Mouse (Mus musculus): ENCODE measurements around the gene Mlh1. TPM values are rescaled to one million over a fixed set of nuclear protein-coding genes. Genes with fewer than 3 reads are reported as not detected.

Mlh1 gene
- polyA plus RNA-seq, 1 experiment from 2014 or later = 24.8 TPM

DNA sequence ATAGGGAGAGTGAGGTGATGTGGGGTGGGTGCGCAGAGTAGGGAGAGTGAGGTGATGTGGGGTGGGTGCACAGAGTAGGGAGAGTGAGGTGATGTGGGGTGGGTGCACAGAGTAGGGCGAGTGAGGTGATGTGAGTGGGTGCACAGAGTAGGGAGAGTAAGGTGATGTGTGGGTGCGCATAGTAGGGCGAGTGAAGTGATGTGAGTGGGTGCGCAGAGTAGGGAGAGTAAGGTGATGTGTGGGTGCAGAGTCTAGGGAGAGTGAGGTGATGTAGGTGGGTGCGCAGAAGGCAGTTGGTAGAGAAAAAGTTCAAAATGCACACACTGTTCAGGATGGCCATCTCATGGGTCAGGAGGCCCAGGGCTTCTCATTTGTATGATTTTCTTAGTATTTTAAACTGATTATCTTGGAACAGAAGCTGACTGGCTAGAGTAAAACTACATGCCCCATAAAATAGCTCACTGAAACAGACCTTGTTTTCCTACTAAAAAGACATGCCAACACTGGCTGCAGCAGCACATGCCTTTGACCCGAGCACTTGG lies 62.4 kb downstream of the Mlh1 start:
- 96% methylated on average over 7 of the region's 7 CpGs for WGBS
- Histone ChIP-seq H3K9ac (no peak overlapping the region), H3K36me3 (peaks cover 20% of the 10 kb centered on the region; the same call in 1 of the 2 replicates)

DNA sequence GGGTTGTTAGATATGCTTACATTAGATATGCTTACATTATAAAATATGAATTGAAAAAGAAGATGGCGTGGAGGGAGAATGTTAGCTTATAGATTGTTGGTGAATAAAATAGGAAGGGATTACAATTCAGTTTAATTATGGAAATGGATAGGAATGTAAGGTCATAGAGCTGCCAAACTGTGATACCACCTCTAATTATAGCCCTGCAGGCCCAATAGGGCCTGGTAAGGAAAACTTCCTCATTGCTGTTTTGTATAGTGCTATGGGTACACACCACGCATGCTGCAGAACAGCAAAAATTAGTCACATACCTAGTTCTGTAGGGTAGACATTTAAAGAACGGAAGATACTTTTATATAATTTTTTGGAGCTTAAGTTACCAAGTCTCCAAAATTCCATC lies 63.4 kb downstream of the Mlh1 start:
- Histone ChIP-seq H3K4me1 (replicated peaks) (no peaks in the 10 kb centered on the region), H3K27me3 (no peaks in the 10 kb centered on the region), H3K4me2 (no peak overlapping the region), H3K36me3 (peaks cover 11% of the 10 kb centered on the region; the same call in 1 of the 2 replicates), H3K27ac (replicated peaks) (no peak overlapping the region), H3K9ac (no peak overlapping the region), H3K9me3 (no peaks in the 10 kb centered on the region), H3K4me3 (no peak overlapping the region)
- WGBS = 97% methylated on average over 3 of the region's 3 CpGs
- ATAC-seq (ENCODE audit: low FRiP score, low read depth) = no peak

More for the DNA sequence above, 62.4 kb downstream of the Mlh1 start:
- Histone ChIP-seq H3K27me3 (no peaks in the 10 kb centered on the region), H3K4me2 (no peak overlapping the region), H3K9me3 (no peaks in the 10 kb centered on the region), H3K4me1 (replicated peaks) (no peaks in the 10 kb centered on the region), H3K27ac (replicated peaks) (no peak overlapping the region), H3K4me3 (no peak overlapping the region)
- ATAC-seq (ENCODE audit: low FRiP score, low read depth) = no peak

DNA sequence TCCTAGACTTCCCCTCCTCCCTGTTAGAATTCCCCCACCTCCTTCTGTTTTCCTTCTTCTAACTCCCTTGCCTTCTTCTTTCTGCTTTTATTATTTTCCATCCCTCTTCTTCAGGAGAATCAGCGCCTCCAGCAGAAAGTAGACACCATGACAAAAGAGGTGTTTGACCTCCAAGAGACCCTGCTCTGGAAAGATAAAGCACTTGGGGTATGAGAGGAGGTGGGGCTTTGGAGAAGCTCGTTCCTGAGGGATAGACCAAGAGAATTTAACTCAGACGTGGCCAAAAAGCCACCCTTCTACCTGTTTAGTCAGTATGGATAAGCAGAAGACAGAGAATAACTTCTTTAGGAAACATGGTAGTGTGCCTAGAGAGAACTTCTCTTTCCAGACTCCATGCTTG lies 63.9 kb downstream of the Mlh1 start:
- H3K4me2 ChIP-seq = no peak overlapping the region
- no peak overlapping the region for H3K4me3 ChIP-seq
- H3K27me3 ChIP-seq = no peaks in the 10 kb centered on the region
- no peak for ATAC-seq (ENCODE audit: low FRiP score, low read depth)
- H3K9me3 ChIP-seq = no peaks in the 10 kb centered on the region
- H3K9ac ChIP-seq = no peak overlapping the region
- no peaks in the 10 kb centered on the region for H3K4me1 ChIP-seq (replicated peaks)
- H3K36me3 ChIP-seq = peaks cover 11% of the 10 kb centered on the region; the same call in 1 of the 2 replicates
- 47% methylated on average over 3 of the region's 3 CpGs for WGBS
- no peak overlapping the region for H3K27ac ChIP-seq (replicated peaks)

DNA sequence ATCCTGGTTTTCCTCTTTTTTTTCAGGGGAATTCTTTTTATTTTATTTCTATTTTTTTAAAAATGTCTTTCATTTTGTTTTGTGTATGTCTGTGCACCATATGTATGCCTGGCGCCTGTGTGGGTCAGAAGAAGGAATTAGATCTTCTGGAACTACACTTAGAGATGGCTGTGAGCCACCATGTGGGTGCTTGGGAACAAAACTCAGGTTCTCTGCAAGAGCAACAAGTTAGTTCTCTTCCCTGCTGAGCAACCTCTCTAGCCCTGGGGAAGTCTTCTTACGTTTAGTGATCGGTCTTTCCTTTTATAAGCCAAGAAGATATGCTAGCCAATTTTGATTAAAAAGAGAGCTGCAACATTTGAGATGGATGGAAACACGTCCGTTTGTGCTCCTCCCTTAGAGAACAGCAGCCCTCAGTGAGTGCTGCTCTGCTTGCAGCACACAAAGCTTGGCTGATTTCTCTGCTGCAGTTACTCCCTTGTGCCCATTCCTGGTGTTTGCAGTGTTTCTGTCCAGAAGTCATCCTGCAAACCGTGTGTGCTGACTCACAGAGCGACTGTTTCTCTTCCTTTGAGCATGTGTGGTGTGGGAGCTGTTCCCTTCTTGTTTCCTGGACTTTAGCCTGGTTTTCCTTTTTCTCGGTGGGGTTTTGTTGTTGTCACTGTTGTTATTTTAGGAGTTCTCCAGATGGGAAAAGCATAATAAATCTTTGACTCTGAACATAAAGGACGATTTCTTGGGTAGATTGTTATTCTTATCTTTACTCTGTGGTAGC lies 66.8 kb downstream of the Mlh1 start:
- H3K9ac ChIP-seq = no peak overlapping the region
- H3K4me3 ChIP-seq = no peak overlapping the region
- no peaks in the 10 kb centered on the region for H3K9me3 ChIP-seq
- peaks cover 20% of the 10 kb centered on the region; the same call in 1 of the 2 replicates for H3K36me3 ChIP-seq
- H3K27ac ChIP-seq (replicated peaks) = no peak overlapping the region
- 81% methylated on average over 9 of the region's 9 CpGs for WGBS
- H3K27me3 ChIP-seq = no peaks in the 10 kb centered on the region
- H3K4me1 ChIP-seq (replicated peaks) = no peaks in the 10 kb centered on the region
- no peak overlapping the region for H3K4me2 ChIP-seq
- ATAC-seq (ENCODE audit: low FRiP score, low read depth) = no peak

DNA sequence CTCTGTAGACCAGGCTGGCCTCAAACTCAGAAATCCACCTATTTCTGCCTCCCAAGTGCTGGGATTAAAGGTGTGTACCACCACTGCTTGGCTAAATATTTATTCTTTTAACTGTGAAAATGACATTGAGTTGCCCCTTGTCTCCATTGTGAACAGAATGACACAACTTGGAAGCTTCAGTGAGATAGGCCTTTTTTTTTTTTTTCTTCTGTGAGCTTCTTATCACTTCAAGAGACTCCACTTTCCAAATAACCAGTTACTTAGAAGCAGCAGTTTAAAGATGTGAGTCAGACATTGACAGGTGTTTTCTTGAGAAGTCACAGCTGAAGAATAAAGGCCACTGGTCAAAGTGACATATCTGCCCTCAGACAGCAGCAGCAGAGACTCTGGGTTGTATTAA lies 71.4 kb downstream of the Mlh1 start:
- H3K4me3 ChIP-seq = no peak overlapping the region
- H3K36me3 ChIP-seq = peaks cover 11% of the 10 kb centered on the region; the same call in 1 of the 2 replicates
- no peak overlapping the region for H3K4me2 ChIP-seq
- no peaks in the 10 kb centered on the region for H3K4me1 ChIP-seq (replicated peaks)
- H3K27me3 ChIP-seq = no peaks in the 10 kb centered on the region
- H3K9ac ChIP-seq = no peak overlapping the region
- H3K27ac ChIP-seq (replicated peaks) = no peak overlapping the region
- ATAC-seq (ENCODE audit: low FRiP score, low read depth) = no peak
- H3K9me3 ChIP-seq = no peaks in the 10 kb centered on the region

DNA sequence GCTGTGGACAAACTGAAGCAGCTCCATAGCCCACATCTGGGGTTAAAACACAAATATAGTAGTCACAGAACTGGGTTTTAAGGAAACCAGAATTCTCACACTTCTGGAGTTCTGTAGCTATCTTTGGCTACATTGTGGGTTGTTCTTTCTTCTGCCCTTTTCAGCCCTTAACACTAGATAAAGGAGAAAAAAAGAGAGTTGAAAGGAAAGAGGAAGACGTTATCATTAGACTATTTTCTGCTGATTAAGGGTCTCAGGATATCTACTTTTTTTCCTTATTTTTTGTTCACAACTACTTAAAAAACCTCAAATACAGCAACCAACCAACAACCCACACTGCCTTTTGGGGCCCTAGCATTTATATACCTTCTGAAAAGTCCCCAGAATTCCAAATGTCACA lies 73.3 kb downstream of the Mlh1 start:
- Histone ChIP-seq H3K4me1 (replicated peaks) (no peaks in the 10 kb centered on the region), H3K4me2 (no peak overlapping the region), H3K9me3 (no peaks in the 10 kb centered on the region), H3K4me3 (no peak overlapping the region), H3K9ac (no peak overlapping the region), H3K27ac (replicated peaks) (no peak overlapping the region), H3K36me3 (peaks cover 11% of the 10 kb centered on the region; the same call in 1 of the 2 replicates), H3K27me3 (no peaks in the 10 kb centered on the region)
- 96% methylated on average over 1 of the region's 1 CpGs for WGBS
- ATAC-seq (ENCODE audit: low FRiP score, low read depth) = no peak

DNA sequence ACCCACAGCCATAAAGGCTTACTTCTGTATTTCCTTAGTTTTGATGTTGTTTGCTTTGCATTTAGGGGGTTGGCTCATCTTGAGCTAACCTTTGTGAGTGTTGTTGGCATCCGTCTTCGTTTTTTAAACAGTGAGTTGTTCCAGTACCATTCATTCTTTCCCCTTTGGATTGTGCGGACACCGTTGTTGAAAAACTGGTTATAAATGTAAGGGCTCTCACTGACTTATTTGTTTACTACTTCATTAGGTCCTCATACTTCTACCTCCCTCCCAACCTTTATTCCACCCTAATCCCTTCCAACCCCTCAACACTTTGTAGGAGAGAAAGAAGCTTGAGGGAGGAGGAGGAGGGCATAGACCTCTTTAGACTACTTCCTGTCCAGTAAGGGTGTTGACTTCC lies 73.9 kb downstream of the Mlh1 start:
- Histone ChIP-seq H3K36me3 (peaks cover 11% of the 10 kb centered on the region; the same call in 1 of the 2 replicates), H3K27ac (replicated peaks) (no peak overlapping the region), H3K4me1 (replicated peaks) (no peaks in the 10 kb centered on the region), H3K9me3 (no peaks in the 10 kb centered on the region), H3K27me3 (no peaks in the 10 kb centered on the region), H3K4me3 (no peak overlapping the region), H3K4me2 (no peak overlapping the region), H3K9ac (no peak overlapping the region)
- 97% methylated on average over 4 of the region's 4 CpGs for WGBS
- no peak for ATAC-seq (ENCODE audit: low FRiP score, low read depth)

DNA sequence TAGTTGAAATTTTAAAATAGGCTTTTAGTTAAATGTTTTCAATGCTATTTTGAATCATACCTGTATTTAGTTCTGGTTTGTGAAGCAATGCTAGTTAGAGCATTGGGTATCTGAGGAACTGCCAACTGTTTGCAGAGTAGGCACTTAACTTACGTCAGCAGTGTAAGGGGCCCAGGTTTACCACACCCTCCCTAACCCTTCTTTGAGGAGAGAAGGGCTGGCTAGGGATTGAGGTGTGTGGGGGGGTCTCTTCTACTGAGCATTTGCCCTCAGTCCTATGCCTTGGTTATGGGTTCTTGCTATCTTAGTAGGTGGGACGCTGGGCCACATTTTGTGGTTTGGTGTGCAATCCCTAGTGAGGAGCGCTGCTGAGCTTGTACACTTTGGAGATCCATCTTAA lies 74.5 kb downstream of the Mlh1 start:
- peaks cover 11% of the 10 kb centered on the region; the same call in 1 of the 2 replicates for H3K36me3 ChIP-seq
- no peaks in the 10 kb centered on the region for H3K9me3 ChIP-seq
- WGBS = 96% methylated on average over 3 of the region's 3 CpGs
- no peak overlapping the region for H3K4me3 ChIP-seq
- no peaks in the 10 kb centered on the region for H3K27me3 ChIP-seq
- ATAC-seq (ENCODE audit: low FRiP score, low read depth) = no peak
- no peak overlapping the region for H3K4me2 ChIP-seq
- H3K9ac ChIP-seq = no peak overlapping the region
- no peak overlapping the region for H3K27ac ChIP-seq (replicated peaks)
- no peaks in the 10 kb centered on the region for H3K4me1 ChIP-seq (replicated peaks)

DNA sequence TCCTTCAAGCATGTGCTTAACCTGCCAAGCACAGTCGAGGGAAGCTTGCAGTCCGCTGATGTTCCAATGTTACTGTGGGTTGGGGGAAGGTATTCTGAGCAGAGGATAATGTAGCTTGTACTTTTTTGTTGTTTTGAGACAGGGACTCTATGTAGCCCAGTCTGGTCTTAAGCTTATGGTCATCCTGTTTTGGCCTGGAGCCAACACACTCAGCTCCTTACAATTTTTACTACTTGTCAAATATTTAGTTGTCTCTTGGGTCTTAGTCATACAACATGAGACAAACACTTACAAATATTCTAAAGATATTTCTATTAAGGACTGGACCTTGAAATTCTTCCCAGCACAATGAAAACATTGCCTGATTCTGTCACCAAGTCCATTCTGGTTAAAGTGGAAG lies 78.4 kb downstream of the Mlh1 start:
- no peak for ATAC-seq (ENCODE audit: low FRiP score, low read depth)
- H3K4me3 ChIP-seq = no peak overlapping the region
- no peaks in the 10 kb centered on the region for H3K4me1 ChIP-seq (replicated peaks)
- H3K27ac ChIP-seq (replicated peaks) = no peak overlapping the region
- H3K4me2 ChIP-seq = no peak overlapping the region
- H3K36me3 ChIP-seq = peaks cover 14% of the 10 kb centered on the region
- H3K9ac ChIP-seq = no peak overlapping the region
- WGBS = 100% methylated on average over 2 of the region's 2 CpGs
- no peaks in the 10 kb centered on the region for H3K27me3 ChIP-seq
- H3K9me3 ChIP-seq = no peaks in the 10 kb centered on the region

DNA sequence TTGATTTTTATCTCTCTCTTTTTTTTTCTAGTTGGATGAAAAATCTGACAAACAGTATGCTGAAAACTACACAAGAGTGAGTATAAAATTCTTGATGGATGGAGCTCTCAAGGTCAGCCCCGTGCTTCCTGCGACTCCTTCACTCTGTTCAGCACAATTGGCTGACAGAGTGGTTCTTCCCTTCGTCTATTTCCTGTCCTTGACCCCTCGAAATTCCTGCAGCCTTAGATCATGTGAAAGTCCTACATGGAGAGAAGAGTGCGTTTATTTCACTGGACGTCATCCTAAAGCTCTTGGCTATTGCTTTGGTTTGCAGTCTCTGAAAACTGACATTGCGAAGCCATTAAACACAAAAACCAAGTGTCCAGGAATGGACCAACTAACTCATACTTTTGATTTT lies 82.9 kb downstream of the Mlh1 start:
- H3K27me3 ChIP-seq = no peaks in the 10 kb centered on the region
- H3K9me3 ChIP-seq = no peaks in the 10 kb centered on the region
- H3K4me3 ChIP-seq = no peak overlapping the region
- ATAC-seq (ENCODE audit: low FRiP score, low read depth) = no peak
- no peak overlapping the region for H3K9ac ChIP-seq
- H3K36me3 ChIP-seq = peaks cover 14% of the 10 kb centered on the region
- WGBS = 90% methylated on average over 7 of the region's 7 CpGs
- no peak overlapping the region for H3K27ac ChIP-seq (replicated peaks)
- peaks cover 11% of the 10 kb centered on the region for H3K4me1 ChIP-seq (replicated peaks)
- no peak overlapping the region for H3K4me2 ChIP-seq

DNA sequence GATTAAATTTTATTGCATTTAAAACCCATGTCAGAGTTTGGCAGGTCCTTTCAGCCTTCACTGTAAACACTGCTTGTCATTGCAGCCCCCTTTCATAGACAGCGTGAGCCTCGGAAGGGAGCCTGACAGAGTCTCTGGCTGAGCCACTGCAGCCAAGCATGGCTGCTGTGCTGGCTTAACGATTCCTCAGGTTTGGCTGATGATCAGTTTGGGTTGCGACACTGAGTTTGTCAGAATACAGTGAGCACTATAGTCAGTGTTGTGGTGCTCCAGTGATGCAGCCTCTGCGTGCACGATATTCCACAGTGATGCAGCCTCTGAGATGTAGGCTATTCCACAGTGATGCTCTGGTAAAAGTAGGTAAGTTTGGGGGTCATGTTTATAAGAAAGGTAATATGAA lies 84.7 kb downstream of the Mlh1 start:
- 63% methylated on average over 6 of the region's 6 CpGs for whole genome bisulfite sequencing
- no peak for ATAC-seq (ENCODE audit: low FRiP score, low read depth)
- peaks cover 17% of the 10 kb centered on the region for H3K4me1 ChIP-seq (replicated peaks)
- no peak overlapping the region for H3K27ac ChIP-seq (replicated peaks)
- no peak overlapping the region for H3K4me3 ChIP-seq
- H3K4me2 ChIP-seq = no peak overlapping the region
- no peaks in the 10 kb centered on the region for H3K27me3 ChIP-seq
- H3K9ac ChIP-seq = no peak overlapping the region
- H3K36me3 ChIP-seq = peaks cover 14% of the 10 kb centered on the region
- no peaks in the 10 kb centered on the region for H3K9me3 ChIP-seq

DNA sequence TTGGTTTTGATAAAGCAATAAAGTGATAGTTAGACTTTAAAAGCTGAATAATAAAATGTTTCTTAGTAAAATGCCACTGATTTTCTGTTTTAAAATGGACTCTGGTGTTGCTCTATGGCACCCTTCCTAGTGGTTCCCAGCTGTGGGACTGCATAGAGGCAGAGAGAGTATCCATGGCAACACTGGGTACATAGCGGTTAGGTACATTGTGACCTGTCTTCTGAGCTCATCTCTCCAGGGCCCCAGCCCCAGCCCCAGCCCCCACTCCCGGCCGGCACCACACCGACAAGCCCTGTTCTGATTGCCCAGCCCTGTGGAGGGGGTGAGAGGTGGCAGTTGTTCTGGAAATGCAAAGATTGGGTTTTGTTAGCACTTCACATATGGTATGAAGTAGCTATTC lies 86.7 kb downstream of the Mlh1 start:
- no peak overlapping the region for H3K4me2 ChIP-seq
- H3K36me3 ChIP-seq = peaks cover 10% of the 10 kb centered on the region
- no peak overlapping the region for H3K27ac ChIP-seq (replicated peaks)
- peak; percentile 72; the same call in 1 of the 2 replicates for ATAC-seq (ENCODE audit: low FRiP score, low read depth)
- H3K9ac ChIP-seq = no peak overlapping the region
- no peaks in the 10 kb centered on the region for H3K9me3 ChIP-seq
- no peaks in the 10 kb centered on the region for H3K27me3 ChIP-seq
- peaks cover 17% of the 10 kb centered on the region for H3K4me1 ChIP-seq (replicated peaks)
- WGBS = 10% methylated on average over 4 of the region's 4 CpGs
- no peak overlapping the region for H3K4me3 ChIP-seq
